Mouse (Mus musculus): ENCODE measurements around the gene Ttc6.
A peak's percentile ranks its signal among the peaks of the same experiment; 100 is the strongest.

Ttc6 gene

DNA sequence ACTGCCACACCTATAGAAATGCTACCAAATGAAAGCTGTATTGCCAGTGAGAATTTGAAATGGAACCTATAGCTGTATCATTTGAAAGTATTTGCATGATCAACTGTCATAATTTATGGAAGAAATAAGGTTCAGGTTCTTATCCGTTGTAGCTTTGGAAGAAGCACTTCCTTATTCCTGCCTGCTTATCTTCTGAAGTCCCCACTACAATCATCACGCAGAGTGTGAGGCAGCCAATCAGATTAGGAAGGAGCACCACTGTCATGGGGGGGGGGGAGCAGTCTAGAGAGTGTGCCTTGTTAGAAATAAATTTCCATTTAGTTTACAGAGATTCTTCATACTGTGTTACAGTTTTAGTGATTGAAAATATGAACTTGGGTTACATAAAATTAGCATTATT, 108.5 kb downstream of the Ttc6 start:
- DNase-seq, result no peak

DNA sequence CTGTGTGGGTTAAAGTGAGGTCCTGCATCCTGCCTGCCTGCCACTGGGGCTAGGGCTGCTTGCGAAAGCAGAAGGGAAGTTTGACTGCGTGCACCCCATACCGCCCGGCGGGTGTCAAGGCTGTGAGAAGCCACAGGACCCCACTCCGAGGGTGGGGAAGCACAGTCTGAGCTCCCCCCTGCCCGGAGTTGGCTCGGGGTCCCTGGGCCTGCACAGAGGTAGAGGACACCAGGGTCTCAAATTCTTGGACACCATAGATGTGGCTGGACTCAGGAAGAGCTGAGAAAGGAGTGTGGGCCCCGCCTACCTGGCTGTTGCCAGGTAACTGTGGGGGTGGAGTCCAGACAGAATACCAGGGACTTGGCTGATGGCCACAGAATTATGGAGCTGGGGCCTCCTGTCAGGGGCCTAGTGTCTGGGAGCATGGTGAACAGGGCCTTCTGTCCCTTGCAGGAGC, 121.1 kb downstream of the Ttc6 start:
- DNase-seq, result no peak

DNA sequence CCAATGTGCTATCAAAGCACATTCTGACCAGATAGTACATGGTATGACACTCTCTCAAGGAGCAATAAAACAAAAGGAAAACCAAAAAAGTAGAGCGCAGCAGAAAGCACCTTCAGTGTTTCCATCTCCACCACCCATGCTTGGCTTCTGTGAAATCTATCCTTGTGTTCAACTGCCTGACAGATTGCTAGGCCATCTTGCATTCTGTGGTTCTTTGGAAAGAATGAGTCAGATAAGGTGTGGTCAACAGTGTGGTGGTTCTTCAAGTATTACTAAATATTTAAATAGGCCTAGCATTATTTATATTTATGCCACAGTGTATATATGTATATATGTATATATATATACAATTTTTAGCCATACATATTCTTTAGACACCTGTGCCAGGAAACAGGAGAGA, 146.1 kb downstream of the Ttc6 start:
- no peak for DNase-seq

GRCm38 (mm10) chr12:57764720-57765119, 200.8 kb downstream of the Ttc6 start:
- no peak for DNase-seq

DNA sequence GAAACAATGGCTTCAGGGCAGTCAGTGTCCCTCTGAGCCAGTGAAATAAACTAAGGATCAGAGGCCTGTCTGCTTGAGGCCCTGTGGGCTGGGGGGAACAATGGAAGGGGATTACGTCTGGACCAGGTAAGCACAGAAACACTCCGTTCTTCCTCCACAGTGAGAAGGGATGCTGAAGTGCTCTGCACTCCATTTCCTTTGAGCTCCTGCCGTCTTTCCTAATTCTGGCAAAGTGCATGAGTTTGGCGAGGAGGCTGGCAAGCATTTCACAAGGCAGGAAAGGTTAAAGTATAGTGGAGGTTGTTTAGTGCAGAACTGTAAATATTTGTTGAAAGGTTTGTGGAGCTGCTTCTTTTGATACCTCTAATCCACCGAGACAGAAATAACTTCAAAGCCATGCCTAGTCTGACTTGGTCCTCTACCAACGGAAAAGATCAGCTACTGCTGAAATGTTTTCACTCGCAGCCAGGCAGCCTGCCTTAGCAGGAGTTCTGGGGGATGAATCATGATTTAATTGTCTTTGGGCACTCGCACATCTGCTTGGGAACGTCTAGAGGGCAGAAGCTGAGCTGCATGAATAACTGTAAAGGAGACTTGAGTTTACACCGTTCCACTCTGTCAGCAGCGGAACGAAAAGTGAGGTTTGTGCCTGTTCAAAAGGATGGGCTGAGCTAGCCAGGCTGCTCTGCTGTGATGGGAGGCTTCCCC, 212.5 kb downstream of the Ttc6 start:
- DNase-seq, result no peak

- DNase-seq, result no peak
Observed at GRCm38 (mm10) chr12:57781926-57782325, 218.0 kb downstream of the Ttc6 start.

DNA sequence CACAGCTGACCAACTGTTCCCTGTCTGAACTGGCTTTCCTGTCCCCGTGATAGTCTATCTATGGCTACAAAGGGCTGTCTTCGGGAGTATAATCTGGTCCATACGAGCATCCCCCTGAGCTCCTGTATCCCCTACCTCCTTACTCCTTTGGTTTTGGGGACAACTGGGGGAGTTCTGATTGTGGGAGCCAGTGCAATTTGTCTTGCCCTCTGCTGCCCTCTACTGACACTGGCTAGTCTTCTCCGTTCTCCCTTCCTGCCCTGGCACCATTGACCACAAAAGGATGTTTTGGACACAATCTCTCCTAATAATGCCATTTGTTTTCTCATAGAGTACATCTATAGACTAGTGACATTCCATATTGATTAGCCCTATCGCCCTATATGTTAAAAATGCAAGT, 223.6 kb downstream of the Ttc6 start:
- DNase-seq, result peak in 1 of 2 experiments; percentile 31
